Mouse (Mus musculus) E14TG2a.4 (cell line): ENCODE data around the gene Fzd9.
A peak's percentile ranks its signal among the peaks of the same experiment; 100 is the strongest.

Experiments
- H3K27me3 ChIP-seq: 2 replicates; pipeline ENCODE4 v1.6.1; 2014; ENCODE audit warnings: low read length, control low read depth; ENCODE audit not compliant: insufficient read depth
- H3K36me3 ChIP-seq: 2 replicates; pipeline ENCODE4 v1.6.1; 2014; ENCODE audit warnings: low read length, control low read depth; ENCODE audit not compliant: insufficient read depth
- H3K4me1 ChIP-seq: replicated peaks from 2 replicates; pipeline ENCODE4 v1.6.1; 2014; ENCODE audit warnings: low read depth, low read length, control low read depth
- H3K4me3 ChIP-seq: replicated peaks from 2 replicates; pipeline ENCODE4 v1.5.1; 2014; ENCODE audit warnings: mild to moderate bottlenecking, low read length
- H3K9me3 ChIP-seq: 2 replicates; pipeline ENCODE4 v1.6.1; 2014; ENCODE audit warnings: low read length, control low read depth
- CTCF ChIP-seq: conservative IDR thresholded peaks from 2 replicates; pipeline ENCODE4 v1.5.1; 2014; ENCODE audit warnings: low read length
- NANOG ChIP-seq: IDR thresholded peaks from 2 replicates; pipeline ENCODE4 v1.6.1; 2014; ENCODE audit warnings: borderline replicate concordance, low read length, mixed read lengths
- POU5F1 ChIP-seq: IDR thresholded peaks from 2 replicates; pipeline ENCODE4 v1.6.1; 2014; ENCODE audit warnings: low read length, borderline replicate concordance

Fzd9 gene

DNA sequence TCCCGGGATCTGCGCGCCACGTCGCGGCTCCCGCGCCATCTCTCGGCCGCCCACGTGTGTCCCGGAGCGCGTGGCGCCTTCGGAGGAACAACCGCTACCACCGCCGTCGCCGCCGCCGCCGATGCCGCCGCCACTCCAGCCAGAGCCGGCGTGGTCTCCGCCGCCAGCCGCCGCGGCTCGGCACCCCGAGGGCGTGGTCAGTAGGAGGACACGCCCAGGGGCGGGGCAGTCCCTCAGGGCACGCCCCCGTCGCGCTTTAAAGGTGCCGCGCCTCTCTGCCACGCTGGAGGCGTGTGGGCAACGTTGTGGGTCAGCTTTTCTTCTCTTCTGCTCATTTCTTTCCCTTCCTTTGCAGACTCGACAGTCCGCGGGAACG lies at the start of gene Fzd9:
Gene Fzd9, minus strand, starts transcription at position 152 of the 376 bp plus-strand sequence.
- H3K4me3 ChIP-seq: peak within 1 kb of the TSS; percentile 83
- H3K4me1 ChIP-seq: peaks cover 65% of the 10 kb centered on the region
- peaks cover 21% of the 10 kb centered on the region for H3K36me3 ChIP-seq
- peaks cover 2% of the 10 kb centered on the region for H3K9me3 ChIP-seq
- peaks cover 22% of the 10 kb centered on the region for H3K27me3 ChIP-seq
- TF ChIP-seq POU5F1 (no peak), NANOG (no peak), CTCF (no peak)

DNA sequence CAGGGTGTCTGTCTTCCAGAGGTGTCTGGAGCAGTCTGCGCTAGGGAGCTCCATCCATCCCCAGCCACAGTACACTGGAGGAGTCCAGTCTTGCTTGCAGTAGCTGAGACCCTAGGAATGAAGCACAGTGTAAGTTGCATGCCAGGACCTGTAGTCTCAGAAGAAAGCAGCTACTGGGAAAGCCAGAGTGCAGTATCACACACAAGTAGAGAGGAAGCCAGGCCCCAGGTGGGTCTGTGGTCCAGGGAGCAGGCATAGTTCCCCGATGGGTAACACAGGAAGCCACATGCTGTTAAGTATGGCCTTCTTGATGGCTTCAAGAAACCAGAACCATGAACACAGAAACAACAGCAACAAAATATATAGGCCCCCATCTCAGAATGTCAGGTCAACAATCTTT lies 41.0 kb upstream of the Fzd9 start:
- Histone ChIP-seq H3K36me3 (no peaks in the 10 kb centered on the region), H3K27me3 (peaks cover 9% of the 10 kb centered on the region), H3K9me3 (no peaks in the 10 kb centered on the region), H3K4me1 (0 out of 2 replicates have a peak, but pooled peaks cover 4% of the 10 kb centered on the region), H3K4me3 (no peak overlapping the region)
- TF ChIP-seq POU5F1: no peak
- no peak for TF ChIP-seq CTCF
- no peak for TF ChIP-seq NANOG

DNA sequence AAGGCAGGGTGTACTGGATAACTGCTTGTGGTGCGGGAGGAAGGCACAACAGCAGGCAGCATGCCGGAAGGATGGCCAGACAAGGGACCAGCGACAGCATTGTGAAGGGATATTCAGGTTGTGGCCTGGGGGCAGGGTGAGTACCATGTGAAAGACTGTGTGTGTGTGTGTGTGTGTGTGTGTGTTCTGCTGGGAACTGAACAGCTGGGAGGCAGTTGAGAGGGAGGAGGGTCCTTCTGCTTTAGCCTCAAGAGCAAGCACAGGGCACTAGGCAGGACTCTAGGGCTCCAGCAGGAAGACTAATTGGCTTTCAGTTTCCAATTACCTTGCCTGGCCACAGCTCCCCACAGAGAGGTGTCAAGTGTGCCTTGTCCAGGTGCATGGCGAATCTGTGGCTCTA lies 40.2 kb upstream of the Fzd9 start:
- Histone ChIP-seq H3K27me3 (peaks cover 16% of the 10 kb centered on the region), H3K36me3 (no peaks in the 10 kb centered on the region), H3K4me3 (no peak overlapping the region), H3K9me3 (no peaks in the 10 kb centered on the region), H3K4me1 (0 out of 2 replicates have a peak, but pooled peaks cover 4% of the 10 kb centered on the region)
- TF ChIP-seq POU5F1 (no peak), NANOG (no peak), CTCF (no peak)

DNA sequence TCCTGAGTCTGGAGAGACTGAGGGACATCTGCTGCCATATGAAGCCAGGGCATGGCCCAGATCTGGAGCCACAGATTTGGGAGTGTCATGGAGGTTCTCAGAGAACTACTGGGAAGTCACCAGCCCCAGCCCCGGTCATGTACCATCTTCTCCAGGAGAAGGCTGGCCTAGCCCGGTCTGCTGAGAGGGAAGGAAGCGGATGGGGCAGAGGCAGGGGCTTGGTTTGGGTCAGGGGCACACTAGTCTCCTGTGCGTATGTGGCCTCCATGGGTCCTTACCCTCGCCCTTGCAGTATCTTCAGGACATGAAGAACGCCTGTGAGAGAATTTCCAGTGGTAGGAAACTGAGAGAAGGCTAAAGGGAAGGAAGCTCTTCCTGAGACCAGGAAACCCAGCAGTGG lies 39.7 kb upstream of the Fzd9 start:
- Histone ChIP-seq H3K36me3 (no peaks in the 10 kb centered on the region), H3K27me3 (peaks cover 16% of the 10 kb centered on the region), H3K4me1 (0 out of 2 replicates have a peak, but pooled peaks cover 4% of the 10 kb centered on the region), H3K4me3 (no peak overlapping the region), H3K9me3 (no peaks in the 10 kb centered on the region)
- TF ChIP-seq NANOG (no peak), POU5F1 (no peak), CTCF (no peak)

DNA sequence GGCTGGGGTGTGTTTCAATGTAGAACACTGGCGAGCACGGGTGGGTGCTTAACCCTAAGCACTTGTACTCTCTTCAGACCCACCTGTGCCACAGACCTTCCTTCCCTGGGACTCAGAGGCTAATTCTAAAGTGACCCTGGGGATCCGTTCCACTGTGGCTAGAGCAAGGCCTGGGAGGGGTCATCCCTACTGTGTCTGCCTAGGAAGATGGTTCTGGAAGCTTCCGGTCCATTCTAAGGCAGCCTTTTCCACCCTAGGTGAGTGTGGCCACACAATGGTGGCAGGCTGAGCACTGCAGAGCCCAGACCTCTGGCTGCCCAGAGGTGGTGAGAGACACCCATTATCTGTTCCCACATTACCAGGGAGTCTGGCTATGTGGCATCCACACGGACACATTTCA lies 35.9 kb upstream of the Fzd9 start:
- H3K4me1 ChIP-seq: 0 out of 2 replicates have a peak, but pooled peaks cover 4% of the 10 kb centered on the region
- H3K9me3 ChIP-seq: no peaks in the 10 kb centered on the region
- H3K36me3 ChIP-seq: no peaks in the 10 kb centered on the region
- H3K4me3 ChIP-seq: no peak overlapping the region
- peaks cover 20% of the 10 kb centered on the region for H3K27me3 ChIP-seq
- no peak for TF ChIP-seq NANOG
- TF ChIP-seq POU5F1: no peak
- no peak for TF ChIP-seq CTCF

DNA sequence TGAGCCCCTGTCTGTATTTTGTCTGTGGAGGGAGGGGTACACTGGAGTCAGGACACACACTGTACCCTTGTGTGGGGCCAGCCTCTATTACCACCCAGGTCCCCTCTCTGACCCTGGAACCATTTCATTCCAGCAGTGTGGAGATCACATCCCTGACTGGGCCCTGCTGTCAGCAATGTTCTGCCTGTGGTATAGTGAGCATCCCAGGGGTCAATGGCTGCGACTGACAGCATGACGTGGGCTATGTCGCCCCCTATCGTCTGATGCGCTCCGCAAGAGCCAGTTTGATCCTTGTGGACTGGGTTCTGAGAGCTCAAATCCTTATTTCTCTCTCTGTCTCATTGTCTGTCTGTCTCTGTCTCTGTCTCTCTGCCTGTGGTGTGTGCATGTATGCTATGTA lies 35.2 kb upstream of the Fzd9 start:
- peak; percentile 78 for TF ChIP-seq CTCF
- no peak for TF ChIP-seq NANOG
- H3K27me3 ChIP-seq: peaks cover 19% of the 10 kb centered on the region

DNA sequence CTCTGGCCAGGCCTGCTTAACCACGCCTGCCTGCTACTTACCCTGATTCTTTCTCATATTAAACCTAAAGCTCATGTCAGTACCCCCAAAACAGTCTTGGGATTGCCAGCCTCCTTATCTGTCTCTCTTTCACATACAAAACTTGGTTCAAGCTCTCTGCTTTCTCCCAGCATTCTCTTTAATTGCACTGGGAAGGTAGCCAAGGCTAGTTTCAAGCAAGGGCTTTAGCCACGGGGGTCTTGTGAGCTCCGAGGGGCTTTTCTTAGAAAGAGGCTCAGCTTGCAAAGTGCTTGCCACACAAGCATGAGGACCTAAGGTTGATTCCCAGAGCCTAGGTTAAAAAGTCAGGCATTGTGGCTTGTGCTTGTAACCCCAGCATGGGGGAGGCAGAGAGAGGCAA lies 34.2 kb upstream of the Fzd9 start:
- H3K4me1 ChIP-seq: peaks cover 13% of the 10 kb centered on the region
- no peaks in the 10 kb centered on the region for H3K36me3 ChIP-seq
- H3K27me3 ChIP-seq: peaks cover 19% of the 10 kb centered on the region
- H3K4me3 ChIP-seq: no peak overlapping the region
- no peaks in the 10 kb centered on the region for H3K9me3 ChIP-seq
- TF ChIP-seq POU5F1 (no peak), NANOG (no peak), CTCF (no peak)

More for the DNA sequence above, 35.2 kb upstream of the Fzd9 start:
- no peaks in the 10 kb centered on the region for H3K36me3 ChIP-seq
- H3K9me3 ChIP-seq: no peaks in the 10 kb centered on the region
- no peak overlapping the region for H3K4me3 ChIP-seq
- H3K4me1 ChIP-seq: peaks cover 7% of the 10 kb centered on the region; the same call in 1 of the 2 replicates

DNA sequence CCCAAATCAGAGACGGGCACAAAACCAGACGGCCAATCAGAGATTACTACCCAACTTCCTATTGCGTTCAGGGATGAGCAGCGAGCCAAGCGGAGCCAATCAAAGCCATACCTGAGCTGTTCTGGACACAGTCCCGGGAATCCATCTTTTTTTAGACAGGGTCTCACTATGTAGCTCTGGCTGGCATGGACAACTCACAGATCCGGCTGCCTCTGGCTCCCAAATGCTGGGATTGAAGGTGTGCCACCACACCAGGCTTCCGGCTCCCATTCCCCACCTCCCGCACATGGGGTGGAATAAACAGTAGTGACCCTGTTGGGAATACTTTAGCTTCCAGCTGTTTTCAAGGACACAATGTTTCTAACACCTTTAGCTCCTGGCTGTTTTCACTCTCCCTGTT lies 29.2 kb upstream of the Fzd9 start:
- Histone ChIP-seq H3K9me3 (no peaks in the 10 kb centered on the region), H3K27me3 (peaks cover 38% of the 10 kb centered on the region), H3K4me3 (no peak overlapping the region), H3K36me3 (no peaks in the 10 kb centered on the region), H3K4me1 (peaks cover 30% of the 10 kb centered on the region)
- TF ChIP-seq NANOG (no peak), CTCF (no peak), POU5F1 (no peak)

DNA sequence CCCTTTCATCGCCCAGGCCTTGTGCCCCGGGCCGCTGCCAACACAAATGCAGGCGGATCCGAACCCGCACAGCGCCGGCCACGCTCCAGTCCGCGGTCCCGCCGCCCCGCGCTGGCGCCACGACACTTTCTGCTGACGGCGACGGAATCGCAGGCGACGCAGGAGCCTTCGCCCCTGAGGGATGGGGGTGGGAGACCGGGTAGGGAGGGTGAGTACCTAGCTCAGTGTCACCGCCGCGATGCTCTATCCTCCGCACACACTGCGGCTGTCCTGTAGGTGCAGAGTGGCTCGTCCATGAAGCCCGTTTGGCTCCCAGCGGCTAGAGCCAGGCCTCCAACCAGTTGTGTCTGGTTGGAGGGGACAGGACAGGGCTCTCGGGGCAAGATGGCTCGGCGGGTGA lies 25.6 kb upstream of the Fzd9 start:
- Histone ChIP-seq H3K4me1 (peaks cover 53% of the 10 kb centered on the region), H3K27me3 (peaks cover 49% of the 10 kb centered on the region), H3K4me3 (peak overlapping the region; percentile 74), H3K36me3 (no peaks in the 10 kb centered on the region), H3K9me3 (no peaks in the 10 kb centered on the region)
- TF ChIP-seq POU5F1 (no peak), NANOG (no peak), CTCF (no peak)
